Mouse (Mus musculus) limb, embryonic 15.5 days (tissue): Measurements from ENCODE around the gene Atp6ap1. TPM values are rescaled to one million over a fixed set of nuclear protein-coding genes. Genes with fewer than 3 reads are reported as not detected.
A peak's percentile ranks its signal among the peaks of the same experiment; 100 is the strongest.

ENCODE experiments used
- ATAC-seq: fragments of 200-750 bp; cut with Nextera tagmentation; 2 replicates; pipeline ENCODE4 v1.8.0; 2017; ENCODE audit warnings: low read depth, moderate TSS enrichment; ENCODE audit not compliant: insufficient number of reproducible peaks, low FRiP score, low TSS enrichment
- H3K27ac ChIP-seq: fragments of 300-500 bp; sonication (generic); 2 replicates; pipeline ENCODE4 v1.5.1; 2015; ENCODE audit warnings: moderate library complexity, mild to moderate bottlenecking, inconsistent platforms
- H3K27me3 ChIP-seq: fragments of 300-500 bp; sonication (generic); 2 replicates; pipeline ENCODE4 v1.6.1; 2015; ENCODE audit warnings: inconsistent platforms
- H3K36me3 ChIP-seq: fragments of 300-500 bp; sonication (generic); 2 replicates; pipeline ENCODE4 v1.6.1; 2015; ENCODE audit warnings: inconsistent platforms
- H3K4me1 ChIP-seq: fragments of 300-500 bp; sonication (generic); 2 replicates; pipeline ENCODE4 v1.6.1; 2015; ENCODE audit warnings: inconsistent platforms
- H3K4me2 ChIP-seq: fragments of 300-500 bp; sonication (generic); 2 replicates; pipeline ENCODE4 v1.6.1; 2015; ENCODE audit warnings: mild to moderate bottlenecking, inconsistent platforms
- H3K4me3 ChIP-seq: fragments of 300-500 bp; sonication (generic); 2 replicates; pipeline ENCODE4 v1.5.1; 2015; ENCODE audit warnings: mild to moderate bottlenecking, inconsistent platforms
- H3K9ac ChIP-seq: fragments of 300-500 bp; sonication (generic); 2 replicates; pipeline ENCODE4 v1.6.1; 2015; ENCODE audit warnings: inconsistent platforms
- H3K9me3 ChIP-seq: fragments of 300-500 bp; sonication (generic); 2 replicates; pipeline ENCODE4 v1.6.1; 2016; ENCODE audit warnings: inconsistent platforms
- WGBS: fragments of 180-500 bp; shearing (Covaris S2); methylation state at CpG from one replicate; pipeline ENCODE4 v1.1.7; 2015; 5-methylcytosine and 5-hydroxymethylcytosine counted together
- polyA plus RNA-seq: library from polyadenylated mRNA; unstranded; fragments of >200 nt; fragmentation: Nextera tagmentation; extraction: Ambion mirVana; gene quantifications from 2 replicates; pipeline ENCODE4 v1.2.1, GENCODE M21; 2015

The Atp6ap1 gene
- polyA plus RNA-seq: 156 and 175 TPM in 2 replicates

- WGBS: 22% methylated on average over 37 of the region's 37 CpGs
- H3K27ac ChIP-seq: peak within 1 kb of the TSS; percentile 67
Measured at GRCm38 (mm10) chrX:74296538-74297448, at the start of gene Atp6ap1. Gene Atp6ap1, plus strand, starts transcription at chrX:74297097.

GRCm38 (mm10) chrX:74248651-74249050 is 48.2 kb upstream of the Atp6ap1 start:
- WGBS: 19% methylated on average over 3 of the region's 3 CpGs
- Histone ChIP-seq H3K9me3 (no peaks in the 10 kb centered on the region), H3K4me2 (peak overlapping the region; percentile 54), H3K4me3 (peak overlapping the region; percentile 42), H3K9ac (no peak overlapping the region), H3K36me3 (no peaks in the 10 kb centered on the region), H3K27me3 (no peaks in the 10 kb centered on the region), H3K4me1 (peaks cover 7% of the 10 kb centered on the region; the same call in 1 of the 2 replicates), H3K27ac (peak overlapping the region; percentile 80)
- 0 out of 2 replicates have a peak, but pooled peaks have one; percentile 24 for ATAC-seq

More at GRCm38 (mm10) chrX:74296538-74297448, at the start of gene Atp6ap1:
- H3K36me3 ChIP-seq: peaks cover 12% of the 10 kb centered on the region; the same call in 1 of the 2 replicates
- H3K27me3 ChIP-seq: no peaks in the 10 kb centered on the region
- H3K4me2 ChIP-seq: peak within 1 kb of the TSS; percentile 54
- peak within 1 kb of the TSS; percentile 67 for H3K9ac ChIP-seq
- H3K4me3 ChIP-seq: peak within 1 kb of the TSS; percentile 59
- ATAC-seq: peak; percentile 98
- no peaks in the 10 kb centered on the region for H3K9me3 ChIP-seq
- H3K4me1 ChIP-seq: no peaks in the 10 kb centered on the region; the same call in 1 of the 2 replicates

GRCm38 (mm10) chrX:74249615-74250014 is 47.3 kb upstream of the Atp6ap1 start, which contains the start of gene Flna:
Gene Flna, minus strand, starts transcription at chrX:74249820.
- 0 out of 2 replicates have a peak, but pooled peaks cover 7% of the 10 kb centered on the region for H3K4me1 ChIP-seq
- H3K27me3 ChIP-seq: no peaks in the 10 kb centered on the region
- H3K4me2 ChIP-seq: peak within 1 kb of the TSS; percentile 54
- H3K4me3 ChIP-seq: peak within 1 kb of the TSS; percentile 42
- no peak for ATAC-seq
- H3K36me3 ChIP-seq: no peaks in the 10 kb centered on the region
- H3K9ac ChIP-seq: peak within 1 kb of the TSS; percentile 42
- peak within 1 kb of the TSS; percentile 80 for H3K27ac ChIP-seq
- H3K9me3 ChIP-seq: no peaks in the 10 kb centered on the region
- 25% methylated on average over 38 of the region's 38 CpGs for WGBS

GRCm38 (mm10) chrX:74254153-74254887 is 42.6 kb upstream of the Atp6ap1 start, which contains the start of gene Emd:
Gene Emd, plus strand, starts transcription at chrX:74254687.
- H3K4me1 ChIP-seq: peaks cover 9% of the 10 kb centered on the region; the same call in 1 of the 2 replicates
- WGBS: 32% methylated on average over 39 of the region's 39 CpGs
- peaks cover 13% of the 10 kb centered on the region for H3K36me3 ChIP-seq
- peak within 1 kb of the TSS; percentile 49 for H3K4me3 ChIP-seq
- H3K9me3 ChIP-seq: no peaks in the 10 kb centered on the region
- peak within 1 kb of the TSS; percentile 61 for H3K9ac ChIP-seq
- peak within 1 kb of the TSS; percentile 91 for H3K27ac ChIP-seq
- peak within 1 kb of the TSS; percentile 52 for H3K4me2 ChIP-seq
- ATAC-seq: peak; percentile 96
- H3K27me3 ChIP-seq: no peaks in the 10 kb centered on the region

GRCm38 (mm10) chrX:74254888-74255565 is 41.9 kb upstream of the Atp6ap1 start:
- Histone ChIP-seq H3K27ac (peak overlapping the region; percentile 91), H3K4me2 (peak overlapping the region; percentile 52), H3K9ac (peak overlapping the region; percentile 61), H3K36me3 (peaks cover 13% of the 10 kb centered on the region), H3K9me3 (no peaks in the 10 kb centered on the region), H3K4me3 (peak overlapping the region; percentile 49), H3K27me3 (no peaks in the 10 kb centered on the region), H3K4me1 (peaks cover 5% of the 10 kb centered on the region; the same call in 1 of the 2 replicates)
- WGBS: 29% methylated on average over 31 of the region's 31 CpGs
- peak; percentile 69; the same call in 1 of the 2 replicates for ATAC-seq

GRCm38 (mm10) chrX:74257746-74258145 is 39.2 kb upstream of the Atp6ap1 start:
- Histone ChIP-seq H3K27ac (no peak overlapping the region), H3K9me3 (no peaks in the 10 kb centered on the region), H3K4me2 (no peak overlapping the region), H3K9ac (no peak overlapping the region), H3K4me3 (no peak overlapping the region), H3K27me3 (no peaks in the 10 kb centered on the region), H3K4me1 (peaks cover 4% of the 10 kb centered on the region; the same call in 1 of the 2 replicates), H3K36me3 (peaks cover 13% of the 10 kb centered on the region)
- ATAC-seq: no peak
- 87% methylated on average over 3 of the region's 3 CpGs for WGBS

- H3K4me3 ChIP-seq: peak overlapping the region; percentile 52
- peak; percentile 13; the same call in 1 of the 2 replicates for ATAC-seq
- H3K4me1 ChIP-seq: peaks cover 7% of the 10 kb centered on the region; the same call in 1 of the 2 replicates
- H3K9ac ChIP-seq: no peak overlapping the region
- H3K9me3 ChIP-seq: no peaks in the 10 kb centered on the region
- H3K4me2 ChIP-seq: peak overlapping the region; percentile 41
- H3K27me3 ChIP-seq: no peaks in the 10 kb centered on the region
- H3K27ac ChIP-seq: peak overlapping the region; percentile 97
- no peaks in the 10 kb centered on the region for H3K36me3 ChIP-seq
- 25% methylated on average over 3 of the region's 3 CpGs for WGBS
Measured at GRCm38 (mm10) chrX:74269736-74270061, 27.2 kb upstream of the Atp6ap1 start.

GRCm38 (mm10) chrX:74270062-74270901 is 26.6 kb upstream of the Atp6ap1 start, which contains the start of gene Rpl10:
Gene Rpl10, plus strand, starts transcription at chrX:74270812.
- Histone ChIP-seq H3K9ac (peak within 1 kb of the TSS; percentile 67), H3K27ac (peak within 1 kb of the TSS; percentile 97), H3K9me3 (no peaks in the 10 kb centered on the region), H3K4me3 (peak within 1 kb of the TSS; percentile 52), H3K4me2 (peak within 1 kb of the TSS; percentile 41), H3K27me3 (no peaks in the 10 kb centered on the region), H3K36me3 (no peaks in the 10 kb centered on the region), H3K4me1 (peaks cover 7% of the 10 kb centered on the region; the same call in 1 of the 2 replicates)
- 23% methylated on average over 42 of the region's 42 CpGs for WGBS
- peak; percentile 93 for ATAC-seq

GRCm38 (mm10) chrX:74270902-74271551 is 25.9 kb upstream of the Atp6ap1 start:
- Histone ChIP-seq H3K9me3 (no peaks in the 10 kb centered on the region), H3K9ac (peak overlapping the region; percentile 67), H3K36me3 (no peaks in the 10 kb centered on the region), H3K27ac (peak overlapping the region; percentile 87), H3K4me1 (peaks cover 7% of the 10 kb centered on the region; the same call in 1 of the 2 replicates), H3K27me3 (no peaks in the 10 kb centered on the region), H3K4me2 (peak overlapping the region; percentile 36), H3K4me3 (peak overlapping the region; percentile 52)
- WGBS: 21% methylated on average over 27 of the region's 27 CpGs
- no peak for ATAC-seq
